Mouse (Mus musculus): ENCODE measurements around the gene Ubxn11.
A peak's percentile ranks its signal among the peaks of the same experiment; 100 is the strongest.

Gene Ubxn11

DNA sequence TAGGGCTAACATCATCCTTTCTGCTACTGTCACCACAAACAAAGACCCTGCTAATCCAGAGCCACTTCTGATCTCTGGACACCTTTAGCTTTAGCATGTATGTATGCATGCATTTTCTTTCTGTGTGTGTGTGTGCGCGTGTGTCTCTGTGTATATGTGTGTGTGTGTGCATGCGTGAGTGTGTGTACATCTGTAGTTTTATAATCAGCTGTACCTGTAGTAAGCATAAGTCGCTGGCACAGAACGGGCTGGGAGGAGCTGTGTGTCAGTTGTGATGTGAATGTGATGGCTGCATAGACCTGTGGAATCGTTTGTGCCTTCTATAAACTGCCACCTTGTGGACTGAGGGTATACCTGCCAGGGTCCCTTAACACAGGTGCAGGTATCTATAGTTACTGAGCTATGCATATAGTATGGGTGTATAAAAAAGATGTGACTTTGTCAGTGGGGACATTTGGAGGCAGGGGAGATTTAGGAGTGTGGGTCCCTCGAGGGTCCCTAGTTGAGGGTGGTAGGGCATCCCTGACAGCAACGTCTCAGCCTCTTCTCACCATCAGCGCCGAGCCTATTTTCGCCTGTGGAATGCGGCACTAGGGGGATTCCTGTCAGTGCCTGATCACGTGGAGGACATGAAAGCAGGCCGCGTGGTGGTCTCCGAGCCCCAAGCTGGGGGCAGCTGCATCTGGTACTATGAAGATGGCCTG, 11.7 kb upstream of the Ubxn11 start:
- DNase-seq (ENCODE audit: low spot score): no peak

DNA sequence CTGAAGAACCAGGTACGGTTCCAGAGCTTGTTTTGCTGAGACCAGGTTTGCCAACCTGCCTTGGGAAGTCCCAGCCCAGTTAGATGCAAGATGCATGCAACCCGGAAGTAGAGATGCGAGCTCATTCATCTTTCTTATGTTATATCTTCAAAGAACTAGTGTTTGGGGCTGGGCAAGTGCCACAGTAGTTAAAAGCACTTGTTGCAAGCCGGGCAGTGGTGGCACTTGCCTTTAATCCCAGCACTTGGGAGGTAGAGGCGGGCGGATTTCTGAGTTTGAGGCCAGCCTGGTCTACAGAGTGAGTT, 11.2 kb upstream of the Ubxn11 start:
- DNase-seq (ENCODE audit: low spot score): no peak

DNA sequence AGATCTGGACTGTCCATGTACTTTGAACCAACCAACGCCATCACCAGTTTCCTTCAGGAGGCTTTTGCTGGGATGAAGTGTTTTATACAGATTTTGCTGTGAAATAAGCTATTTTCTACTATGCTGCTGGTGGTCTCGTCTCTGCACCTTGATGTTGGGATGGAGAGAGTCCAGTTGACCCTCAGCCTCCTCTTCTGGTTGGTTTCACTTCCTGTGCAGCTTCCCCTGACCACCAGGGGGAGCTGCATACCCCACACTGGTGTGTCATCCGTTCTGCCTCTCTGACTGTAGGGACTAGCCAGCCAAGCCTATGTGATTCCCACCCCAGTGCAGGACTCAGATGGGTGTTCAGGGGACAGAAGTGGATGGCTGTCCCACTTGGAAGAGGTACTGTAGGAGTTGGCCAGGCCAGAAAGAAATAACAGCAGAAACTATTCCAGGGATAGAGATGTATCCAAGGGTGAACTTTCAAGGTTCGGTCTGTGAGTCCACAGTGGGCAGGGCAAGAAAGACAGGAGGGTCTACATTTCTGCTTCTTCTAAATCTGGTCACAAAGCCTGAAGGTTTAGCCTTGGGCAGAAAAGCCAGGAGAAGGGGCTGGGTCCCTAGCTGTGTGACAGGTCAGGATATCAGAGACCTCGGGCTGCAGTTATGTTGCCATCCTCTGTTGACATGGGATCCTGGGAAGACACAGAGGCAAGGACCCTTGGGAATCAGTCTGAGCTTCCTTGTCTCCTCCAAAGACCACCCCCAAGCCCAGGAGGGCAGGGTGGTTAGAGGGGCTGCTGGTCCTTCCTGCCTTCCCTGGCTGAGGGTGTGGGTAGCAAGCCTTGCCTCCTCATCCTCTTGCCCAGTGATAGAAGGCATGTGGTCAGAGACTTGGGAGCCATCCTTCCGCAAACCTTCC, 9.7 kb upstream of the Ubxn11 start:
- peak; percentile 66 for DNase-seq (ENCODE audit: low spot score)

DNA sequence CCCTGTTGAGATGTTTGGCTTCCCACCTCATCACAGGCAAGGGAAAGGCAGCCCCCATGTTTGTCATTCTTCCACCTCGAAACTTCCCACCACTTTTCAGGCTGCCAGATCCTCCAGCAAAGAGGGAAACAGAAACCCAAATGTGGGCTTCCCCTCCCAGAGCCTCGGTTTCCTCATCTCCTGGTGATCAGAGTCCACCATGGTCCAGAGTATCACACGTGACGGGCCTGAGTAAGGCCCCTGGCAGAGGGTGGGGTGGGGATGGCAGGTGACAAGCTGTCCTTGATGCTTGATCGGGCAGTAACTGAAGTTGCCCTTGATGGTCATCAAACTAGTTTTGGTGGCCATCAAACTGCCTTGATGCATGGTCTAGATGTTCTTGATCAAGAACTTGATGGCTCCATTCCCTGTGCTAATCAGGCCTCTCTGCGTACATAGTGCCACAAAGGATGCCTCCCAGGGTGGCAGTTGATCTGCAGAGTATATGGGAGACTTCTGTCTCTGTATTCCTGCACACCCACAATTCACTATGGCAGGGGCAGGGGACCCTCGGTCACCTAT, 8.3 kb upstream of the Ubxn11 start:
- no peak for DNase-seq (ENCODE audit: low spot score)

DNA sequence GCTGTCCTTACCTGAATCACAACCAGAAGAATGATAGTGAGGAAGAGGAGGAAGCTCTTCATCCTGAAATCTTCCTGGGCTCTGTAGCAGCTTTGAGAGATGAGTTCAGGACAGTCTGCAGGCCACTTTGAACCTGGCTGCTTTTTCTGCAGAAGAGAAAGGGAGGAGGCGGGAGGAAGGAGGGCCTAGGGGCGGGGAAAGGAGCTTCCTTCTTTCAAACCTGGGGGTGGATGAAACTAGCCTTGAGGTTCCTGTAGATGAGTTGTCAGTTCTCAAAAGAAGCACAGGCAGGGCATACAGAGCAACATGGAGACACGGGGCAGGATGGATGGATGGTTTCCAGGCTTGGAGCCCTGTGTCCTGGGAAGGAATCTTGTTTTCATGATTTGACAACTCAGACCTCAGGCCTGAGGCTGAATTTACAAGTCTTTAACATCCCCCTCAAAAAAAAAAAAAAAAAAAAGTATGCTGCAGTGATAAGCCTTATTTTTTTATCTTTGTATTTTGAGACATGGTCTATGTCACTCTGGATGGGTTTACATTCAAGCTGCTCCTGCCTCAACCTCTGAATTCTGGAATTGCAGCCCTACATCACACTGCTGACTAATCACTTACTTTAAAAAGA, 7.3 kb upstream of the Ubxn11 start, which contains the start of gene Cd52:
Gene Cd52, minus strand, starts transcription at position 160 of the 625 bp plus-strand sequence.
- DNase-seq (ENCODE audit: low spot score): peak; percentile 77

DNA sequence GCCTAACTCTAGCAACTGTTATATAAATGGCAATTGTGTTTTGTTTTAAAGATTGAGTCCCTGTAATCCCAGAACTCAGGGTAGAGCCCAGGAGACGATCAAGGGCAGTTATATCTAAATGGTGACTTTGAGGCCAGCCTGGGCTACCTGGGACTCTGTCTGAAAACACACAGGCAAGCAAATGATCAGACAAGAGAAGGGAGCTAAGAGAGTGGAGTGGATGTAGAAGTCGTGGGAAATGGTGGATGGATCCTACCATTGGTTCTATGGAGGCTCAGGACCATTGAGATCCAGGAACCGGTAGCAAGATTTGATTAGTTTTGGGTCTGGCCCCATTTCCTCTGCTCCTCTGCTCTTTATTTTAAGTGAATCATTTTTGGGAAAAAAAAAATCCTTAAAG, 6.2 kb upstream of the Ubxn11 start:
- DNase-seq (ENCODE audit: low spot score): no peak

DNA sequence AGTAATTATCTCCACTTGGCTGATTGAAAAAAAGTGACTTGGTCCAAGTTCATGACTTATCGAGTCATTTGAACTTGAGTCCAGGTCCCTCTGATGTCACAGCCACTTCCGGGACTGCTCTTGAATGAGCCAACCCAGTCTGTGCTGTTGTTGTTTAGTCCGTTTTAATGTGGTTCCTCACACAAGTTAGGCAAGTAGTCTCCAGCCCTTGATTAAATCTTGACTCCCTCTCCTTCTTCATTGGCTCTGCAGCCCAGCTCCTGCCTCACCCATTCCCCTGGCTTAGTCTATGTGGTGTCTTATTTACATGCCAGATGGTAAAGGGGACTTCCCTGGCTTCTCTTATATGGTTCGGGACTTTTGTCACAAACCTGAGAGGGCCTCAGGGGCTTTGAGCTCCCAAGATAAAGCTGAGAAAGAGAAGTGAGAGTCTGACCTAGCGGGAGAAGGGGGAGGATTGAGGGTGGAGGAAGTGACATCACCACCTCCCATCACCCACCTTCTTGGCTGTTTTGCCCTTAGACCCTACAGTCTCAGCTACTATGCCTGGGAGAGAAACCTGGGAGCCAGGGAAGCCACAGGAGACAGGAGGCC, 5.3 kb upstream of the Ubxn11 start:
- DNase-seq (ENCODE audit: low spot score): peak; percentile 57

DNA sequence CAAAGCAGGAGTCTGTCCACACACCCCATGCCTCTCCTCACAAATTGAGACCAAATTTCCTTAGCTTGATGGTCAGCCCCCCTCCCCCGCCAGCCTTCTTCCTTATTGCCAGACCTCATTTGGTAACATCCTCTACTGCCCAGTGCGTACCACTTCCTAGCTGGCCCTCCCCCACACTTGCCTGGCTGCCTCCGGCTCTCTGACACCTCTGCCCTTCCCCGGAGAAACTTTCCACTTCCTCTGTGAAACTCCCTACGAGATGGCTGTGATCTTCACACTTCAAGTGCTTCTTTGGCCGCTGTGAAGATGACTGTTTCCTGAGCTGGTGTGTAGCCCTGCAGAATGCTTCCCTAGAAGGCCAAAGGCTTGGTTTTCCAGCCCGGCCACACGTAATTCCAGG, 3.7 kb upstream of the Ubxn11 start:
- DNase-seq (ENCODE audit: low spot score): peak; percentile 79

DNA sequence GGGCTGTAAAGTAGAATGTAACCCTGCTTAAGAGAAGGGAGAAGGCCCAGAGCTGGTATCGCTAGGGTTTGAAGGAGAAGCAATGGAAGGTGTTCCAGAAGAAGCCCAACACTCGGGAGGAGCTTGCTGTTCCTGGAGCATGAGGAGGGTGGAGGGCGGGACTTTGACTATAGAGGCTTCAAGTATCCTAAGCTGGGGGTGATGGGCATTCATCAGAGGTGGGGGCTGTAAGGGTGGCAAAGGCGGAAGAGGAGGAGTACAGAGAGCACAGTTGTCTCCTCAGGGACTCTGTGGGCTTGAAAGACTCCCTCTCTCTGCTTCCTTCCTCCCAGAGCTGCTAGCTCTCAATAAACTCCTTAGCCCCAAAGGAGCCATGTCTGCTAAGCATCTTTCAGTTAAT, 2.1 kb upstream of the Ubxn11 start:
- no peak for DNase-seq (ENCODE audit: low spot score)

DNA sequence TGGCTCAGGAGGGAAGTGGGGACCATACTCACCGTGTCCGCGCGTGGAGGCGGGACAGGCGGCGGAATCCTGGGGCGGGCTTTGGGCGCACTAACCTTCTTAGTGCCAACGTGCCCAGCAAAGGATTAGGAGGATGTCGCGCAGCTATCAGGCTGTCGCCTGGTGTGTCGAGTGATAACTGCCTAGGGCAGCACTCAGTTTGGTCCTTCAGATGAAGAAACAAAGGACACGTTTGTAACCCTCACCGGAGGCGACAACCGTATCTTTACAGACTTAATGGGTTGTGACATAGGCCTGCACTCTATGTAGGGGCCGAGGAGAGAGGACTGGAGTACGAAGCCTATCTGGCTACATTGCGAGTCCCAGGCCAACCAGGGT, 361 bp downstream of the Ubxn11 start:
- DNase-seq (ENCODE audit: low spot score): no peak

DNA sequence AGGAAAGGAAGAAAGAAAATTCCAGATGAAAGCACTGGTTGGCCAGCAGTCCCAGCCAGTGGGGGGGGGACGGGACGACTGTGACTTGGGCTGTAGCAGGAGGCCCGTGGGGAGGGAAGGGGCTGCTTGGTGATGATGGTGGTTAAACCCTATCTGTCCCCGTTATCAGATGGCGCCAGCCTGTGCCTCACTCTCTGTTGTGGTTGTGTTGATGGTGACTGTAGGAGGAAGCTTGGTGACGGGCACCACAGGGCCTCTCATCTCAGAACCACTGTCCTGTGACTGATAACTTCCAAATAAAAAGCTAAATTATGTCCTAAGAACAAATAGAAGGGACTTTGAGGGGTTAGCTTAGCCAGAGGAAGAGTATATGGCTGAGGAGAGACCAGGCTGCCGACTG, 3.7 kb downstream of the Ubxn11 start:
- no peak for DNase-seq (ENCODE audit: low spot score)

DNA sequence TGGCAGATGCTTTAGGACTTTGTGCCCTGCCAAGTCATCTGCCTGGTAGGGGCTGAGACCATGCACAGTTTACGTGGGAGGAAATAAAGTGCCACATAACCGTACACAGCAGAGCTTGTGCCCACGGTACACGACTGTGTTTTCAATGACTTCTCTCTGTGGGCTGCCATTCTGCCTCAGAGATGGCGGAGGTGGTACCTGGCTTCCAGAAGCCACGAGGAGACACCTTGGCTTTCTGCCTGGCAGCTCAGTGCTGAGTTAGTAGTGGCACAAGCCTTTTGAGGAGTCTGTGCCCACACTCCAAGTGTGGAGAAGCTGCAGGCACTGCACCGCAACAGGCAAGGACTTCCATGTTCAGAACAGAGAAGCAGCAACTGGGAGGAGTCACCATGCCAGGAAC, 5.4 kb downstream of the Ubxn11 start:
- DNase-seq (ENCODE audit: low spot score): no peak

DNA sequence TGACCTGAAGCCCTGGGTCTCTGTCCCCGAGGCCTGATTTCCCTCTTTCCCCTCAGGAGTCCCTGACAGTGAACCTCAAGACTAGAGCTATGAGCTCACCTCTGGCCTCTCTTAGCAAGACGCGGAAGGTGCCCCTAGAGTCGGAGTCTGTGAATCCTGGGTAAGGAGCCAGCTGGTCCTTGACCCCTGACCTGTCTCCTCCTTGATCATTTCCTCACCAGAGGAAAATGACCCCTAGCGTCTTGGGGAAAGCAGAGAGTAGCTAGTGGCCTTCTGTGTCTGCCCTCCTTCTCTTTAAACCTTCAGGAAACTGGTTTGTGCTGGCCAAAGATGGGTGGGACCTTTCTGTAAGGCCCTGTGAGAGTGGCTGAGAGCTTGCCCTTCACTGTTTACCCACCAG, 5.8 kb downstream of the Ubxn11 start:
- DNase-seq (ENCODE audit: low spot score): no peak

DNA sequence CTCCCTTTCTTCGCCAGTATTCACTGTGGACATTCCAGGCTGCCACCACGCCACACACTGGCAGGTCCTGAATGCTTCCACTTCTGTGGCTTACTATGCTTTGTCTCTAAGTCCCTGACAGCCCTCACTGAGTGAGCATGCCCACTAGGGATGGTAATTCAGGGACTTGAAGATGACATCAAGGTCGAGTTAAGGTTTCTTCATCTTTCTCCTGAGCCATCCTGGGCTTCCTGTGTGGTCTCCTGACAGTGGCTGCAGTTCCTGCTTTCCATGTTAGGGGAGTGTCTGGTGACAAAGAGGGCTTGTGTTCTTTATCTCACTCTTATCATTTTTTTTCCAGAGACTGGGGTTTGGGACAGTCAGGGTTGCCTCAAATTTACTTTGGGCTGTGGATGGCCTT, 8.3 kb downstream of the Ubxn11 start:
- DNase-seq (ENCODE audit: low spot score): no peak

DNA sequence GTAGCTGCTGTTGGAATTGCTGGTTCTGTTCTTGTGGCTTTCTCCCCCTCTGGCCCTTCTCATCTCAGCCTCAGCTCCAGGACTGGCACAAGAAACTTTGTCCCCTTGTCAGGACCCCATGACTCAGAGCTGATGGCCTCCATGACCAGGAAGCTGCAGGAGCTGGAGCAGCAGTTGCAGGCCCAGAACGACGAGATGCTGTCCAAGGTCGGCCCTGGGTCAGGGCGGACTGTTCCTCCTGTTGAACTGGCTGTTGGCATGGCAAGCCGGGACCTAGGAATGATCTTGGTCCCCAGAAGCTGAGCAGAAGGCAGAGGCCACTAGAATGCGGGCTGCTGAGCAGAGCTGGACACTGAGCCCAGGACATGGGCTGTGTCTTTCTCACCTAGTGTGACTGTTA, 10.0 kb downstream of the Ubxn11 start:
- no peak for DNase-seq (ENCODE audit: low spot score)

DNA sequence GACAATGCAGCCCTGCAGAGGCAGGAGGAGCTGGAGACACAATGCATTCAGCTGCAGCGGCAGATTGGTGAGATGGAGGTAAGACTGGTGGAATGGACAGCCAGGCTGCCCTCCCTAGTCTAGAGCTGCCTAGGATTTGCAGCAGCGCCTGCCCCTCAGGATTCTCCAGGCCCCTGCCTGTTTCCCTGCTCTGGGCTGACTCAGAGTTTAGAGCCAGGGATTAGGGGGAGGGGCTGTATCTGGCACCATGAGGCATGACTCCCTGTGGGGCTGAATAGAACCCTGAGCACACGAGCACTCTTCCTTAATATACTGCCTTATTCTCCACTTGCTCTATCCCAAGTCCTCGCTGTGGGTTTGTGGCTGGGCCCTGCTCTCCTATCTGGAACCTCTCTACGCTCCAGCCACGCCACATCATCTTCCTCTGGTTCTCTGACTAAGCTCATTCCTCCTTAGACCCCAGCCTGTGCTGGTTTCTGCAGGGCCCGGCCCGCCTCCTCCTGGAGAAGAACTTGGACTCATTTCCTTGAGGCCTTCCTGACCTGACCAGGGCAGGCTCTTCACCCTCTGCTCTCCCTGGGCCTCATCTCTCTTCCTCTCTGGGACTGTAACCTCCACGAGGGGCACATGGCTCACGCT, 11.1 kb downstream of the Ubxn11 start:
- no peak for DNase-seq (ENCODE audit: low spot score)

DNA sequence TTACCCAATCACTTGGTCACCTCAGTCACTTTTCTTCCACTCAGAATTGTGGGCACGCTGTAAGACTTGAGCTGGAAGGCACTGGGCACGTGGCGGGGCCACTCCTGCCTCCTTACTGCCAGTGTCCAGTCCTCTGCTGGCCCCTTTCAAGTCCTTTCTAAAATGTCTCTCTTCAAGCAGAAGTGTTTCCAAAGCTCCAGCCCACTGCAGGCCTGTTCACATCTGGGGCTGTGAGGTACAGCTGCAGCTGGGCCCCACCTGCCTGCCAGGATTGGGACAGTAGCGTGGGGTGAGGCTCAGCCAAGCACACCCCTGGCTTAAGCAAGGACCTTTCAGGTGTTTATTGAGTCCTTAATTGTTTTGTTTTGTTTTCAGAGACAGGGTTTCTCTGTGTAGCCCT, 11.7 kb downstream of the Ubxn11 start:
- DNase-seq (ENCODE audit: low spot score): no peak

DNA sequence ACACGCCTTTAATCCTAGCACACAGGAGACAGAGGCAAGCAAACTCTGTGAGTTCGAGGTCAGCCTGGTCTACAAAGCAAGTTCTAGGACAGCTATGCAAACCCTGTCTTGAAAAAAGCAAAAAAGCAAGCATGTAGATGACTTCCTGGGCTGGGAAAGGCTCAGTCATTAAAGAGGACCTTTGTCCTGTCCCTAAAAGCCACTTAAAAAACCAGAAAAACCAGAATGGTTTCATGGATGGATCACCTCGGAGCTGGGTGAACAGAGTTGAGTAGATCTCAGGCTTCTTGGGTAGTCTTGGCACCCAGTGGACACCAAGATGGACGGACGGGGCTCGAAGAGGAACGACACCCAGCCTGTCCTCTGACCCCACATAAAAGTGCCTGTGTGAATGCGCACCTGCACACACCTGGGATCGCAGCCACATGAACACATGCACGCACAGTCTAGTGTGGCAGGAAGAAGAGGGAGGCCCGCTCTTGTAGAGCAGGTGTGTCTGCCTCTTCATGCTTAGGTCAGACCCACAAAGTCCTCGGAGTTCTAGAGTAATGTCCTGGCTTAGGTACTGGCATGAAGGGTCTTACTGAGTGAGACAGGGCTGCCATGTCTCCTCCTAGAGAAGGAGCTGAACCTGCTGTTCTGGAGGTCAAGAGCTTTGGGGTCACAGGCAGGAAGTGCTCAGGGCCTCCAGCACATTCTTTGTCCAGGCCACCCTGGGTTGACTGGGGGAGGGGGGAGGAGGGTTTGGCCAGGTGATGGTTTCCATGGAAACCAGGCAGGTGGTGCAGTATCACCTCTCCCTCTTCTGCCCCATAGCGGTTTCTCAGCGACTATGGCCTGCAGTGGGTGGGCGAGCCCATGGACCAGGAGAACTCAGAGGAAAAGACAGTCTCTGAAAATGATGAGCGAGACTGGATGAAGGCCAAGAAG, 13.1 kb downstream of the Ubxn11 start:
- no peak for DNase-seq (ENCODE audit: low spot score)

DNA sequence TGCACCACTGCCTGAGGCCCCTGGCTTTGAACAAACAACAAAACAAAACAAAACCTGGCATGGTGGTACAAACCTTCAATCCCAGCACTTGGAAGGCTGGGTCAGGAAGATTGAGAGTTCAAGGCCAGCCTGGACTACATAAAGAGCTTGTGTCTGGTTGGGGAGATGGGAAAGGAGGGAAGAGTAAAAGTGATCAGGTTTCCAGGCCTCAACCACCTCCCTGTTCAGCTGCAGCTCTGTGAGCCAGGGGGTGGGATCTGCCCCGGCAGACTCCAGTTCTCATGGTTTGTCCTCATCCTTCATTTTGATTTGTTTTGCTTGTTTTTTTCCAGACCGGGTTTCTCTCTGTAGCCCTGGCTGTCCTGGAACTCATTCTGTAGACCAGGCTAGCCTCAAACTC, 14.1 kb downstream of the Ubxn11 start:
- no peak for DNase-seq (ENCODE audit: low spot score)

DNA sequence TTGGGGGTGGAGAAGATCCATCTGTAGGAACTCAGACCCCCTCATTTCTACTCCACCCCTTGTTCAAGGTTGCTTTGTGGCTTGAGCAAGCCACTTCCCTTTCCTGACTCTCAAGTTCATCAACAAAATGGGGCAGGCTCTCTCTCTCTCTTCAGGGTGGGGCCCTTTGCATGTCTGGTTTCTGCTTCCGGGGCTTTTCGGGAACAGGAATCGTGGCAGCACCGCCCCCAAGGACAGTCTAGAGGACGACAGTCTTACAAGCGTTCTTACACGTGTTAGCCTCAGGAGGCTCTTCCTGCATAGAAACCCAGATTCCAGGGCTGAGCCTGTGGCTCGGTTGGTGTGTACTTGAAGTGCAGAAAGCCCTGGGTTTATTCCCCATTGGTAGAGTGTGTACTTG, 14.6 kb downstream of the Ubxn11 start:
- peak; percentile 77 for DNase-seq (ENCODE audit: low spot score)
